Comparison of ENCODE assay signal across 34 mouse cellular contexts in the genomic region with DNA sequence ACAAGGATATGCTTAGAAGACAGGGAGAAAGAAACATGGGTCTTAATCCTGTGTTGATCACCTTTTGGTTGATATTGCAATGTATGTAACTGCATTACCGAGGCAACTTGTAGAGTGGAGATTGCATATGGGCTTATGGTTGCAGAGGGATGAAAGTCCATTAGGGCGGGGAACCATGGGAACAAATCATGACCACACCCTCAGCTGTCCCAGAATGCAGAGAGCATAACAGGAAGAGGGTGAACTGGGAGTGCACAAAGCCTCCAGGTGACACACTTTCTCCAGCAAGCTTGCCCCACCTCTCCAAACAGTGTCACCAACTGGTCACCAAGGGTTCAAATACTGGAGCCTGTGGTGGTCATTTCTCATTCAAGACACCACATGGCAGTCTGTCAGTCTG. TPM values are rescaled to one million over a fixed set of nuclear protein-coding genes. Genes with fewer than 3 reads are reported as not detected.
DNase-seq lines count a peak whose midpoint lies in the region; ATAC-seq and TF ChIP-seq lines count a peak whose summit lies in the region.
"Had no signal": no experiment of that assay in that cellular context is flagged by ENCODE, and none has a peak within 500 bp of the region (broad histone marks: within the 10 kb centered on the region; RNA-seq: fewer than 3 reads in every experiment).

No protein-coding gene starts in this region.

- H3K9me3 ChIP-seq in liver, embryonic 16.5 days (replicated peaks; ENCODE audit: control insufficient read depth, low read length) = no peaks in the 10 kb centered on the region
- H3K9me3 ChIP-seq in liver, embryonic 11.5 days (ENCODE audit: control insufficient read depth, low read length) = no peaks in the 10 kb centered on the region
- H3K9me3 ChIP-seq in intestine, embryonic 15.5 days = no peaks in the 10 kb centered on the region
- no peaks in the 10 kb centered on the region for H3K9me3 ChIP-seq in stomach, postnatal 0 days (ENCODE audit: control insufficient read depth, low read length)
- no peaks in the 10 kb centered on the region for H3K9me3 ChIP-seq in forebrain, postnatal 0 days (ENCODE audit: low read length)
- H3K9me3 ChIP-seq: forebrain, embryonic 10.5 days; forebrain, embryonic 13.5 days; G1E; heart, embryonic 10.5 days; heart, embryonic 13.5 days had no signal

- no peak overlapping the region for H3K4me2 ChIP-seq in liver, embryonic 16.5 days (ENCODE audit: low read depth, low read length)
- H3K4me2 ChIP-seq in liver, embryonic 11.5 days = no peak overlapping the region
- H3K4me2 ChIP-seq in intestine, embryonic 15.5 days (replicated peaks) = no peak overlapping the region
- no peak overlapping the region for H3K4me2 ChIP-seq in stomach, postnatal 0 days (replicated peaks; ENCODE audit: low read depth)
- no peak overlapping the region for H3K4me2 ChIP-seq in forebrain, postnatal 0 days (ENCODE audit: low read depth)
- H3K4me2 ChIP-seq: forebrain, embryonic 13.5 days; heart, embryonic 13.5 days; hindbrain, embryonic 14.5 days had no signal

- H3K4me1 ChIP-seq in liver, embryonic 16.5 days (ENCODE audit: control insufficient read depth, low read depth, low read length) = peaks cover 34% of the 10 kb centered on the region
- H3K4me1 ChIP-seq in liver, embryonic 11.5 days (replicated peaks; ENCODE audit: control insufficient read depth, insufficient read depth, low read length) = 0 out of 2 replicates have a peak, but pooled peaks cover 3% of the 10 kb centered on the region
- H3K4me1 ChIP-seq in intestine, embryonic 15.5 days (replicated peaks) = 0 out of 2 replicates have a peak, but pooled peaks cover 3% of the 10 kb centered on the region
- H3K4me1 ChIP-seq in small intestine, adult 2 months (ENCODE audit: control insufficient read depth, insufficient read depth, insufficient read length, low read length) = peaks cover 3% of the 10 kb centered on the region; the same call in 1 of the 2 replicates
- H3K4me1 ChIP-seq in stomach, postnatal 0 days (replicated peaks; ENCODE audit: control insufficient read depth, insufficient read depth) = no peaks in the 10 kb centered on the region
- H3K4me1 ChIP-seq in forebrain, postnatal 0 days (ENCODE audit: insufficient read depth) = no peaks in the 10 kb centered on the region
- H3K4me1 ChIP-seq: heart, embryonic 10.5 days had no signal

- no peaks in the 10 kb centered on the region for H3K36me3 ChIP-seq in liver, embryonic 16.5 days (ENCODE audit: control insufficient read depth, insufficient read depth)
- no peaks in the 10 kb centered on the region for H3K36me3 ChIP-seq in liver, embryonic 11.5 days (ENCODE audit: control insufficient read depth, insufficient read depth, low read length)
- no peaks in the 10 kb centered on the region for H3K36me3 ChIP-seq in intestine, embryonic 15.5 days
- no peaks in the 10 kb centered on the region for H3K36me3 ChIP-seq in small intestine, adult 2 months (ENCODE audit: control insufficient read depth, insufficient read depth, low read length)
- H3K36me3 ChIP-seq in stomach, postnatal 0 days (ENCODE audit: control insufficient read depth, insufficient read depth, low read length) = no peaks in the 10 kb centered on the region
- H3K36me3 ChIP-seq in forebrain, postnatal 0 days (ENCODE audit: insufficient read depth) = no peaks in the 10 kb centered on the region
- H3K36me3 ChIP-seq: forebrain, embryonic 10.5 days; G1E; heart, embryonic 10.5 days; heart, embryonic 13.5 days had no signal

- TF ChIP-seq POLR2A in small intestine, adult 2 months (IDR thresholded peaks at IDR 0.05; ENCODE audit: low read depth, low read length) = no peak

- peaks cover 19% of the 10 kb centered on the region for H3K27me3 ChIP-seq in liver, embryonic 16.5 days (ENCODE audit: control insufficient read depth, insufficient read depth, low read depth, low read length)
- H3K27me3 ChIP-seq in liver, embryonic 11.5 days (replicated peaks; ENCODE audit: control insufficient read depth, insufficient read depth, low read length) = peaks cover 5% of the 10 kb centered on the region; the same call in 1 of the 2 replicates
- H3K27me3 ChIP-seq in intestine, embryonic 15.5 days (replicated peaks) = no peaks in the 10 kb centered on the region
- H3K27me3 ChIP-seq in small intestine, adult 2 months (ENCODE audit: control insufficient read depth, insufficient read depth, low read length) = no peaks in the 10 kb centered on the region
- no peaks in the 10 kb centered on the region for H3K27me3 ChIP-seq in stomach, postnatal 0 days (ENCODE audit: control insufficient read depth, insufficient read depth, low read length)
- no peaks in the 10 kb centered on the region; the same call in 1 of the 2 replicates for H3K27me3 ChIP-seq in forebrain, postnatal 0 days (ENCODE audit: insufficient read depth, low read length)

- no peak overlapping the region for H3K4me3 ChIP-seq in liver, embryonic 16.5 days (ENCODE audit: low read depth, low read length)
- H3K4me3 ChIP-seq in liver, embryonic 11.5 days (ENCODE audit: low read depth, low read length) = no peak overlapping the region
- H3K4me3 ChIP-seq in intestine, embryonic 15.5 days (replicated peaks) = no peak overlapping the region
- H3K4me3 ChIP-seq in small intestine, adult 2 months (ENCODE audit: low read depth, low read length) = no peak overlapping the region
- no peak overlapping the region for H3K4me3 ChIP-seq in stomach, postnatal 0 days (ENCODE audit: low read depth, low read length)
- no peak overlapping the region for H3K4me3 ChIP-seq in forebrain, postnatal 0 days (ENCODE audit: low read depth, low read length)
- H3K4me3 ChIP-seq: forebrain, embryonic 10.5 days; forebrain, embryonic 13.5 days; heart, adult 2 months; heart, embryonic 10.5 days; heart, embryonic 13.5 days had no signal

- no peak for TF ChIP-seq EP300 in stomach, postnatal 0 days (optimal IDR thresholded peaks at IDR 0.05)

- 52% methylated on average over 2 of the region's 2 CpGs for WGBS in liver, embryonic 16.5 days (ENCODE audit: insufficient replicate concordance)
- WGBS in liver, embryonic 11.5 days = 78% methylated on average over 2 of the region's 2 CpGs
- WGBS in intestine, embryonic 15.5 days = 62% methylated on average over 2 of the region's 2 CpGs
- WGBS in small intestine, adult 2 months = 21% methylated on average over 2 of the region's 2 CpGs
- 64% methylated on average over 2 of the region's 2 CpGs for WGBS in stomach, postnatal 0 days
- WGBS in forebrain, postnatal 0 days = 96% methylated on average over 2 of the region's 2 CpGs

- no peak for DNase-seq in liver, embryonic 11.5 days (ENCODE audit: low spot score)
- peak; percentile 74 for DNase-seq in stomach, postnatal 0 days (ENCODE audit: low spot score)
- no peak for DNase-seq in thymus, postnatal 36 days
- DNase-seq in forebrain, postnatal 0 days = no peak
- DNase-seq: adrenal gland, postnatal 10 days; adrenal gland, postnatal 36 days; B cell, adult 2 months; cerebellum, adult 18-20 months; cerebellum, adult 9-10 months; cerebellum, postnatal 14 days; gastrocnemius, postnatal 36 days; heart, adult 2 months; heart, postnatal 14 days; heart, postnatal 4 days had no signal

- no peak overlapping the region for H3K27ac ChIP-seq in liver, embryonic 16.5 days (ENCODE audit: low read length)
- H3K27ac ChIP-seq in liver, embryonic 11.5 days (ENCODE audit: low read depth, low read length) = no peak overlapping the region
- H3K27ac ChIP-seq in intestine, embryonic 15.5 days = no peak overlapping the region
- H3K27ac ChIP-seq in small intestine, adult 2 months (ENCODE audit: insufficient read depth, low read depth, low read length) = 0 out of 2 replicates have a peak overlapping the region, but pooled peaks have one; percentile 32
- H3K27ac ChIP-seq in stomach, postnatal 0 days (replicated peaks) = no peak overlapping the region
- no peak overlapping the region for H3K27ac ChIP-seq in forebrain, postnatal 0 days (ENCODE audit: low read depth, low read length)
- H3K27ac ChIP-seq: forebrain, embryonic 10.5 days; forebrain, embryonic 13.5 days; heart, adult 2 months; heart, embryonic 10.5 days; heart, embryonic 13.5 days; hindbrain, embryonic 14.5 days had no signal

- no peak overlapping the region for H3K9ac ChIP-seq in liver, embryonic 16.5 days (ENCODE audit: low read depth, low read length)
- no peak overlapping the region for H3K9ac ChIP-seq in liver, embryonic 11.5 days (ENCODE audit: low read depth, low read length)
- no peak overlapping the region for H3K9ac ChIP-seq in intestine, embryonic 15.5 days
- no peak overlapping the region for H3K9ac ChIP-seq in stomach, postnatal 0 days (ENCODE audit: low read length)
- no peak overlapping the region for H3K9ac ChIP-seq in forebrain, postnatal 0 days
- H3K9ac ChIP-seq: forebrain, embryonic 13.5 days; heart, embryonic 13.5 days; hindbrain, embryonic 14.5 days had no signal

- TF ChIP-seq CTCF in small intestine, adult 2 months (IDR thresholded peaks at IDR 0.05; ENCODE audit: extremely low read depth, insufficient read length, insufficient replicate concordance, low read depth, low read length) = no peak
- no peak for TF ChIP-seq CTCF in stomach, postnatal 0 days (IDR thresholded peaks at IDR 0.05; ENCODE audit: low read depth)
- TF ChIP-seq CTCF in forebrain, postnatal 0 days (IDR thresholded peaks at IDR 0.05; ENCODE audit: low read depth) = no peak

- ATAC-seq in liver, embryonic 16.5 days (ENCODE audit: low read depth) = 0 out of 2 replicates have a peak, but pooled peaks have one; percentile 7
- no peak for ATAC-seq in liver, embryonic 11.5 days (replicated peaks; ENCODE audit: low FRiP score)
- peak; percentile 91 for ATAC-seq in intestine, embryonic 15.5 days
- peak; percentile 93 for ATAC-seq in stomach, postnatal 0 days (ENCODE audit: low FRiP score, low TSS enrichment)
- ATAC-seq in forebrain, postnatal 0 days = no peak
- ATAC-seq: forebrain, embryonic 13.5 days; forebrain, embryonic 16.5 days; Patski had no signal

RNA-seq across cellular contexts. Expression of a gene that starts 6.8 kb away (rescaled TPM):
- polyA plus RNA-seq in liver, embryonic 16.5 days (2015; fragmentation: Nextera tagmentation; extraction: Ambion mirVana) = not detected in 2 replicates
- polyA plus RNA-seq in liver, embryonic 11.5 days (2014; fragmentation: Nextera tagmentation; extraction: Ambion mirVana) = not detected in 2 replicates
- not detected in 2 replicates for polyA plus RNA-seq in intestine, embryonic 15.5 days (2015; fragmentation: Nextera tagmentation; extraction: Ambion mirVana)
- 0.01 TPM in 1 of 2 replicates, not detected in the other for polyA plus RNA-seq in small intestine, adult 2 months (2012; rRNA removed)
- not detected in 2 replicates for polyA plus RNA-seq in stomach, postnatal 0 days (2015; fragmentation: Nextera tagmentation; extraction: Ambion mirVana)
- not detected in 2 replicates for total RNA-seq in forebrain, postnatal 0 days (2014; rRNA removed)
- 0.08 TPM in 1 of 2 replicates, not detected in the other for polyA plus RNA-seq in forebrain, postnatal 0 days (2015; fragmentation: Nextera tagmentation; extraction: Ambion mirVana)
- total RNA-seq: adrenal gland, postnatal 10 days; adrenal gland, postnatal 36 days; CH12.LX; gastrocnemius, adult 8-10 months; gastrocnemius, postnatal 36 days; granulocyte monocyte progenitor cell, adult 5-6 weeks; heart, adult 2 months; heart, postnatal 14 days; heart, postnatal 4 days had no signal
- polyA plus RNA-seq: embryonic facial prominence, embryonic 11.5 days; embryonic facial prominence, embryonic 14.5 days; forebrain, embryonic 10.5 days; forebrain, embryonic 13.5 days; frontal cortex, adult 2 months; G1E; heart, adult 2 months; heart, embryonic 10.5 days; heart, embryonic 13.5 days; heart, embryonic 16.5 days; hindbrain, embryonic 11.5 days; hindbrain, embryonic 14.5 days; Patski had no signal

RNA-seq across cellular contexts. Expression of a gene that starts 9.8 kb away (rescaled TPM):
- polyA plus RNA-seq in liver, embryonic 16.5 days (2015; fragmentation: Nextera tagmentation; extraction: Ambion mirVana) = 19.7 and 23.1 TPM in 2 replicates
- polyA plus RNA-seq in liver, embryonic 11.5 days (2014; fragmentation: Nextera tagmentation; extraction: Ambion mirVana) = 13.3 and 13.6 TPM in 2 replicates
- polyA plus RNA-seq in intestine, embryonic 15.5 days (2015; fragmentation: Nextera tagmentation; extraction: Ambion mirVana) = 209 and 240 TPM in 2 replicates
- polyA plus RNA-seq in small intestine, adult 2 months (2012; rRNA removed) = 120 and 130 TPM in 2 replicates
- 152 and 157 TPM in 2 replicates for polyA plus RNA-seq in stomach, postnatal 0 days (2015; fragmentation: Nextera tagmentation; extraction: Ambion mirVana)
- total RNA-seq in forebrain, postnatal 0 days (2014; rRNA removed) = 23.2 and 27.7 TPM in 2 replicates
- 15.8 and 16.3 TPM in 2 replicates for polyA plus RNA-seq in forebrain, postnatal 0 days (2015; fragmentation: Nextera tagmentation; extraction: Ambion mirVana)
- polyA plus RNA-seq: G1E had no signal

RNA-seq across cellular contexts. Expression of a gene that starts 9.9 kb away (rescaled TPM):
- polyA plus RNA-seq in liver, embryonic 16.5 days (2015; fragmentation: Nextera tagmentation; extraction: Ambion mirVana) = 6.7 and 8.4 TPM in 2 replicates
- polyA plus RNA-seq in liver, embryonic 11.5 days (2014; fragmentation: Nextera tagmentation; extraction: Ambion mirVana) = 3.6 and 4.0 TPM in 2 replicates
- polyA plus RNA-seq in intestine, embryonic 15.5 days (2015; fragmentation: Nextera tagmentation; extraction: Ambion mirVana) = 51.6 and 73.0 TPM in 2 replicates
- 21.1 and 27.1 TPM in 2 replicates for polyA plus RNA-seq in small intestine, adult 2 months (2012; rRNA removed)
- polyA plus RNA-seq in stomach, postnatal 0 days (2015; fragmentation: Nextera tagmentation; extraction: Ambion mirVana) = 27.7 and 29.5 TPM in 2 replicates
- 0.62 and 4.9 TPM in 2 replicates for total RNA-seq in forebrain, postnatal 0 days (2014; rRNA removed)
- polyA plus RNA-seq in forebrain, postnatal 0 days (2015; fragmentation: Nextera tagmentation; extraction: Ambion mirVana) = 2.8 and 4.0 TPM in 2 replicates
- polyA plus RNA-seq: G1E had no signal

RNA-seq across cellular contexts. Expression of a gene that starts 23.6 kb away (rescaled TPM):
- polyA plus RNA-seq in liver, embryonic 16.5 days (2015; fragmentation: Nextera tagmentation; extraction: Ambion mirVana) = 1.7 and 2.0 TPM in 2 replicates
- 1.4 and 1.6 TPM in 2 replicates for polyA plus RNA-seq in liver, embryonic 11.5 days (2014; fragmentation: Nextera tagmentation; extraction: Ambion mirVana)
- 0.48 and 0.68 TPM in 2 replicates for polyA plus RNA-seq in intestine, embryonic 15.5 days (2015; fragmentation: Nextera tagmentation; extraction: Ambion mirVana)
- polyA plus RNA-seq in small intestine, adult 2 months (2012; rRNA removed) = not detected in 2 replicates
- polyA plus RNA-seq in stomach, postnatal 0 days (2015; fragmentation: Nextera tagmentation; extraction: Ambion mirVana) = 0.52 and 0.57 TPM in 2 replicates
- total RNA-seq in forebrain, postnatal 0 days (2014; rRNA removed) = not detected in 2 replicates
- polyA plus RNA-seq in forebrain, postnatal 0 days (2015; fragmentation: Nextera tagmentation; extraction: Ambion mirVana) = 0.38 TPM in 1 of 2 replicates, not detected in the other
- total RNA-seq: adrenal gland, adult 18-20 months; adrenal gland, postnatal 10 days; adrenal gland, postnatal 36 days; G1E; gastrocnemius, adult 8-10 months; gastrocnemius, postnatal 36 days; heart, adult 2 months; heart, postnatal 14 days; heart, postnatal 4 days had no signal
- polyA plus RNA-seq: embryonic facial prominence, embryonic 11.5 days; forebrain, embryonic 10.5 days; forebrain, embryonic 13.5 days; forebrain, embryonic 16.5 days; G1E; heart, adult 2 months; heart, embryonic 16.5 days; hindbrain, embryonic 11.5 days; hindbrain, embryonic 14.5 days; Patski had no signal

RNA-seq across cellular contexts. Expression of a gene that starts 31.1 kb away (rescaled TPM):
- polyA plus RNA-seq in liver, embryonic 16.5 days (2015; fragmentation: Nextera tagmentation; extraction: Ambion mirVana) = not detected in 2 replicates
- not detected in 2 replicates for polyA plus RNA-seq in liver, embryonic 11.5 days (2014; fragmentation: Nextera tagmentation; extraction: Ambion mirVana)
- polyA plus RNA-seq in intestine, embryonic 15.5 days (2015; fragmentation: Nextera tagmentation; extraction: Ambion mirVana) = not detected in 2 replicates
- polyA plus RNA-seq in small intestine, adult 2 months (2012; rRNA removed) = not detected in 2 replicates
- polyA plus RNA-seq in stomach, postnatal 0 days (2015; fragmentation: Nextera tagmentation; extraction: Ambion mirVana) = not detected in 2 replicates
- total RNA-seq in forebrain, postnatal 0 days (2014; rRNA removed) = not detected in 2 replicates
- not detected in 2 replicates for polyA plus RNA-seq in forebrain, postnatal 0 days (2015; fragmentation: Nextera tagmentation; extraction: Ambion mirVana)
- total RNA-seq: adrenal gland, adult 18-20 months; adrenal gland, postnatal 10 days; adrenal gland, postnatal 36 days; CH12.LX; gastrocnemius, adult 8-10 months; gastrocnemius, postnatal 36 days; granulocyte monocyte progenitor cell, adult 5-6 weeks; heart, adult 2 months; heart, postnatal 14 days; heart, postnatal 4 days had no signal
- polyA plus RNA-seq: embryonic facial prominence, embryonic 11.5 days; embryonic facial prominence, embryonic 14.5 days; forebrain, embryonic 10.5 days; forebrain, embryonic 13.5 days; forebrain, embryonic 16.5 days; frontal cortex, adult 2 months; G1E; heart, adult 2 months; heart, embryonic 10.5 days; heart, embryonic 13.5 days; heart, embryonic 16.5 days; hindbrain, embryonic 11.5 days; hindbrain, embryonic 14.5 days; Patski had no signal

Comparison
In these comparisons a context has a peak if more than half of its experiments do, and no peak if none do; other contexts are left out.
1. ATAC-seq: peak in liver, embryonic 16.5 days (single experiment), intestine, embryonic 15.5 days (single experiment) and stomach, postnatal 0 days (single experiment); none in liver, embryonic 11.5 days (single experiment) and forebrain, postnatal 0 days (single experiment).